Mouse (Mus musculus): ENCODE data around the gene Ache. TPM values are rescaled to one million over a fixed set of nuclear protein-coding genes. Genes with fewer than 3 reads are reported as not detected.

Gene Ache
- total RNA-seq, 2 experiments from 2014 or later: 1.4 to 2.2 TPM

Small RNA genes within 50 kb of the gene (microRNA-seq; reads per million reads assigned to microRNA genes)
- gene Mir7036 (not detected), gene Mir8116 (not detected)

Other genes starting within 250 kb of the Ache start
- 10 to 100 TPM; 34.4 to 43.0 TPM for gene Ap1s1, start 241.4 kb upstream of the Ache start, total RNA-seq (2021)
- 10 to 100 TPM; 18.3 to 27.6 TPM for gene Serpine1, start 215.3 kb upstream of the Ache start, total RNA-seq (2021)
- 10 to 100 TPM; 18.0 to 22.0 TPM for gene Trim56, start 171.3 kb upstream of the Ache start, total RNA-seq (2021)
- not detected for gene Muc3, start 138.2 kb upstream of the Ache start, total RNA-seq (2021)
- gene Muc3a, start 75.1 kb upstream of the Ache start, total RNA-seq (2021): under 1 TPM; 0.26 to 0.31 TPM
- gene Ufsp1, start 7.1 kb downstream of the Ache start, total RNA-seq (2021): 1 to 10 TPM; 8.3 to 8.7 TPM
- 10 to 100 TPM; 67.1 to 67.7 TPM for gene Srrt, start 20.2 kb downstream of the Ache start, total RNA-seq (2021)
- 10 to 100 TPM; 10.8 to 13.3 TPM for gene Trip6, start 26.9 kb downstream of the Ache start, total RNA-seq (2021)
- gene Slc12a9, start 46.1 kb downstream of the Ache start, total RNA-seq (2021): 1 to 10 TPM; 2.7 to 3.0 TPM
- gene Ephb4, start 62.6 kb downstream of the Ache start, total RNA-seq (2021): 10 to 100 TPM; 52.5 to 64.2 TPM
- not detected for gene Zan, start 189.5 kb downstream of the Ache start, total RNA-seq (2021)
- gene Pop7, start 215.0 kb downstream of the Ache start, total RNA-seq (2021): 10 to 100 TPM; 14.8 to 15.3 TPM
- gene Gigyf1, start 231.0 kb downstream of the Ache start, total RNA-seq (2021): 10 to 100 TPM; 28.6 to 29.1 TPM
- not detected for gene Epo, start 245.7 kb downstream of the Ache start, total RNA-seq (2021)
- 100 to 1,000 TPM; 245 to 246 TPM for gene Gnb2, start 246.0 kb downstream of the Ache start, total RNA-seq (2021)

All from heart, postnatal 25 days (tissue).